Mouse (Mus musculus): ENCODE data around the gene Srrd.

Gene Srrd

DNA sequence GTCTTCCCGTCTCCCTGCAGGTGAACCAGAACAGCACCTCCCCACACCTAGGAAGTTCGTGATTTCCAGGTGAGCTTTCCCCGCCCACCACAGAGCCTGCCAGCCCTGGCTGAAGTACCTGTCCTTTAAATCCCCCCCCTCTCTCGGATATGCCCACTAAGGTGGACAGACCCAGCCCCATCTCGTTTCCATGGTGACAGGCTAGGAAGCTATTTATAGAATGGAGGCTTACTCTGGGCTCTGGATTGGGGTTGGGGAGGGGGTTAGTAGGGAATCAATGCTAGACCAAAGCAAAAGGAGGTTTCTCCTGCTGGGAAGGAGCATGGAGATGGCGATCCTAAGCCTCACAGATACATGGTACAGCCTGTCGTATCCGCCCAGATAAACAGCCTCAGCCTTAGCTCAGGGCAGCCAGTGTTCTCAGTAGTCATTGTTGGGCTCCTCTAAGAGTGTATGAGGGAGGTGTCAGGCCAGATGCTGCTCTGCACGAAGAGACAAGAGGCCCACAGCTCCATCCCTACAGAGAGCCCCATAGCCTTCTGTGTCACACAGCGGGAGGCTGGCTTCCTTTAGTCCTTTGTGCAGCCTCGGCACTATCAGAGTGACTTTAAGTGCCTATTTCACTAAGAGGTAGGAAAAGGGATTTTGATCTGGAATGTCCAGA is 29.5 kb downstream of the Srrd start:
- no peak for DNase-seq

DNA sequence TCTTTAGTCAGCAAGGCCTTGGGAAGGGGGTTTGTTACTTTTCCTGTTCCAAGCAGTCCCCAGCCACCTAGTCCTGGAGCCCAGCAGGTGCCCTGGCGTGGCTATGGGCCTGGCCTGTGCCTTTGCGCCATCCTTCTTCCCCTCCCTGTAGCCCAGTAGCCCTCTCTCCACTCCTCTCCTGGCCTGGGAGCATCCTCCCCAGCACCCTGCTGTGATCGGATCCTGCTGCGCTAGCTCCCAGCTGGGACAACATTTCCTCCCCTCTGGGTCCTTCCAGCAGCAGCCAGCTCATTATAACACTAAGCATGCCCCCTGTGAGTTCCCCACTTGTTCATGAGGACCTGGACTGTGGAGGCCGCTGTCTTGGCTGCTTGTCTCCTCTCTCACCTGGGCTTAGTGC is 37.0 kb downstream of the Srrd start:
- DNase-seq, result no peak

DNA sequence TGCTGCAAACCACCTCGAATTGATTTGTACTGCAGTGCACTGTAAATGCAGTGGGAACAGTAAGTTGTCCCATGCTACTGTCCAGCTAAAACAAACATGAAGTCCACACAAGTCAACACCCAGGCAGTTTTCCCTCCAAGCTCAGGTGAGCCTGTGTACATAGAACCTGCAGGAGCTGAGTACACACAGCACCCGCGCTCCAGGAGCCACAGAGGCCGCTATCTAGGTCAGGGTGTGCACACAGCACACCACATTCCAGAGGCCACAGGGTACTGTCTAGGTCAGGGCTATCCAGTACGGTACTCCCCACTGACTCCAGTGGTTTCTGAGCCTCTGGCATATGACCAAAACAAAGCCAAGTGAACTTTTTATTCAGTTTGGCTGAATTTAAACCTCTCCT is 40.5 kb downstream of the Srrd start:
- no peak for DNase-seq

DNA sequence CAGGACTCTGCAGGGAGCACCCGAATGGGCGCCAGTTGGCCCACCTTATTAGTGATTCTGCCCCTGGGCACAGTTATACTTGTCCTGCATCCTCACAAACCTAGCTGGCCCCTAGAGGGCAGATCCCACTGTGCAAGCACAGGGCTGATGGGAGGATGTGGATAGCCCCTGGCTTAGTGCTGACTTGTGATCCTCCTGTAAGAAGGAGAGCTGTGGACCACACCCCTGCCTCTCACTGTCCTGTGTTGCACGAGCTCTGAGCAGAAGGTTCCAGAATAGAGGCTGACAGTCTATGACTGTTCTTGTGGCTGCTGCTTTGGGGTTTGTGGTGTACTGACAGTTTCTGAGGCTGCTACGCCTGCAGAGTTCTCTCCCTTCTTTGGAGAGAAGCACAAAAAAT is 41.1 kb downstream of the Srrd start:
- no peak for DNase-seq

DNA sequence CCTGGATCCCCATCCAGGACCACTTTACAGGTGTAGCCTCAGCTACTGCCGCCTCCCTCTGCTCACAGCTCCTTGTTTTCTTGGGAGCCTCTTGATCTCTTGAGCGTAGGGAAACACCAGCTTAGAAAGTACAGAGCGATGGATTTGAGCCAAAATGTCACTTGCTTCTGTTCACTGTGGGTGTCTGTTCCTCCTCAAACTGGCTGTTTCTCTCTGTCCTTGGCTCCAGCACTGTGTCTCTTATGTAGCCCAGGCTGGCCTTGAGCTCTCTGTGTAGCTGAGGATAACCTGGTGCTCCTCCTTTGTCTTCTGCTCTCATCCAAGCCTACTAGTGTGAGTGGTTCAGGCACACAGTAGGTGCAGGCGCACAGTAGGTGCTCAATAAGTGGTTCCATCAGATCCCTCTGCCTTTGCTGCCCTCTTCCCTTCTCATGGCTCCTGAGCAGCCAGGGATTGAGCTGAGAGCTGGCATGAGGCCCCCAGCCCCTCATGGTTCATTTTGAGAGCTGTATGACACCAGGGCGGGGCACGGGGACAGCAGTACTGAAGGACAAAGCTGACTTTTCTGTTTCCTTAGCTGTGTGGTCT is 42.0 kb downstream of the Srrd start:
- DNase-seq, result no peak

DNA sequence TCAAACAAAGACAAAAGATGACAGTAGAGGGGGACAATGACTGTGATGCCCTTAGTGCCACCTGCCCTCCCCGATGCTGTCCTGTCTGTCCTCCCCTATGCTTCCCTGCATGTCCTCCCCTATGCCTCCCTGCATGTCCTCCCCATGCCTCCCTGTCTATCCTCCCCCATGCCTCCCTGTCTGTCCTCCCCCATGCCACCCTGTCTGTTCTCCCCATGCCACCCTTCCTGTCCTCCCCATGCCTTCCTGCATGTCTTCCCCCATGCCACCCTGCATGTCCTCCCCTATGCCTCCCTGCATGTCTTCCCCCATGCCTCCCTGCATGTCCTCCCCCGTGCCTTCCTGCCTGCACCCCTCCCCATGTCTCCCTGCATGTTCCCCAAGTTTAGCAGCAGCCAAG is 42.7 kb downstream of the Srrd start:
- no peak for DNase-seq

DNA sequence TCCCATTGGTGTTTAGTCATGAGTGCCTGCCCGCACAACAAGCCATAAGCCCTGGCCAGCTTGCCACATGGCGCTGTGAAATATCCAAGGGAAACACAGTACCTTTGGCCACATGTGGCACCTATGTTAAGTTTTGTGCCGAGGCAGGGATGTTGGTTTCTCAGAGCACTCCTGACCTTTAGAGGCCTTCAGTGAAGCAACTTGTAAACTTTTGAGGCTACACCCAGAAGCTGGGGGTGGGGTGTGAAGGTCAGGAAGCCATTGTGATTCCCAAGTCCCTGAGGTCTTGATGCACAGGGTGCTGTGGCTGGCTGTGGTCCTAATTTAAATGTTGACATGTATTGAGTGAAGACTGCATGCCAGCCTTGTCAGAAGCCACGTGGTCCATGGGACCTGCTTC is 43.4 kb downstream of the Srrd start:
- DNase-seq, result no peak

DNA sequence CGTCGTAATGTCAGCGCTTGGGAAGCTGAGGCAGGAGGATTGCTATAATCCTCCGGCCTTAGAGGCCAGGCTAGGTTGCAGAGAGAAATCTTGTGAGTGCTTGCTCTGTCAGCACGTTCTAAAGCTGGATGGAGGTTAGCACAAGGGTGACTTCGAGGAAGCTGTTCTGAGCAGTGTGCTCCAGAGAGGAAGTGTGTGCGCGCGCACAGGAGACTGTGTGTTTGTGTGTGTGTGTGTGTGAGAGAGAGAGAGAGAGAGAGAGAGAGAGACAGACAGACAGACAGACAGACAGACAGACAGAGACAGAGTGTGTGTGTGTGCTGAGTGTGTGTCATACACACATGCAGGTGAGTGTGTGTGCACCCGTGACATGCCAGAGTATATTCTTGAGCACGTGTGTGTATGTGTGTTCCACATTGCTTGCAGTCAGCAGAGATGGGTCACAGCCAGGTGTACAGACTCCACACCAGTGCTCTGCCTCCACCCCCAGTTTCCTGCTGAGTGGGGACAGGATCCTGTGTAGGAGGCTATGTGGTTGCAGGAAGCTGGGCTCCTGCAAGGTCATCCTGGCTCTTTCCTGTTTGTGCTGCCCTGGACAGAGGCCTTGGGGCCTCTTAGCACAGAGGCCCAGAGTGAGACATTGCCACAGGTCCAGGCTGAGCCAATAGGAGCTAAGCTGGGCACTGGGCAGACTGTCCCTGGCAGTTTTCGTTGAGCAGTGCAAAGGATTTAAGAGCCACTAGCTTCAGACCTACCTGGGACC is 44.4 kb downstream of the Srrd start:
- peak; percentile 68 for DNase-seq

DNA sequence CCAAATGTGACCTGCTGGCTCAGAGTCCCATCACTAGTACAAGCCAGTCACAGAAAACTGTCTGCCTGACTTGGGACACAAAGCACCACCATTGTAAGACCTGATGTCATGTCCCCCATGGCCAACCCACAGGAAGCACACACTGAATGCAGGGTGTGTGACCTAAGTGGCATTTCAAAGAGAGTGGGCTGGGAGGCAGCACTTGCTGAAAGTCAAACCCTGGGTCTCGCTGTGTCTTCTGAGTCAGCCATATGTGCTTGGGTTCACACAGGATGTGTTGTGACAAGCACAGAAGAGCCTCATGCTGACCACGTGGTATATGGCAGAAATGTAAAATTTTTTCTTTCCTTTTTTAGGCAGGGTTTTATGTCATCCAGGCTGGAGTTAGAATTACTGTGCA is 45.6 kb downstream of the Srrd start:
- peak; percentile 50 for DNase-seq

DNA sequence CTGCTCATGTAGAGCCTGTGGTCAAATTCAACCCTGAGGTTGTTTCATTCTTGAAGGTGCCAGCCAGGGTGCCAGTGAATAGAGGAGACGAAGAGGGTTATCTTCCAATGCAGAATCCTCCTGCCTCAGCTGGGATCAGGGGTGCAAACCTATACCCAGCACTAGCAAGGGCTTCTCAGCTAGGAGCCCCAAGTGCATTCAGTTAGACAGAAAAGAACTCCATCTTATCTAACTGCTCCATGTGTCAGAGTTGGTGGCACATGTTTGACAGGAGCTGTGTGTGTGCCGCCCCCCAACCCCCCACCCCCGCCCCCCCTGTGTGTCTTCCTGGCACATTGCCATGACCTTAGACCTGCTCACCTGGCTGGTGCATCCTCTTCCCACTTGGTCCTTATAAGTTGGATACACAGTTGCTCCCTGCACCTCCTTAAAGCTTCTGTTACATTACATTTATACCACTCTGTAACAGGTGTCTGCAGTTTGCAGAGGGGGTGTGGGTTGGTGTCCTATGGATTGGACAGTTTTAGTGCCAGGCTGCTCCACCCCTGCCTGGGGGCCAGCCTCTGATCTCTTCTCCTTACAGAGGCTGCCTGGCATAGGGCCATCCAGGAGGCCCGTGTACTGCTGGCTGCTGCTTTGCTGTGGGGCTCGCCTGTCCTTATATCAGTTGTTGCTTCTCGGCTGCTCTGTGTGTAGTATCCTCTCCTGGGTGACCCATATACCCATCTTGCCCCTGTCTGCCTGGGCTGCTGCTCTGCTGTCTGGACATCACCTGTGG is 46.2 kb downstream of the Srrd start:
- DNase-seq, result no peak

DNA sequence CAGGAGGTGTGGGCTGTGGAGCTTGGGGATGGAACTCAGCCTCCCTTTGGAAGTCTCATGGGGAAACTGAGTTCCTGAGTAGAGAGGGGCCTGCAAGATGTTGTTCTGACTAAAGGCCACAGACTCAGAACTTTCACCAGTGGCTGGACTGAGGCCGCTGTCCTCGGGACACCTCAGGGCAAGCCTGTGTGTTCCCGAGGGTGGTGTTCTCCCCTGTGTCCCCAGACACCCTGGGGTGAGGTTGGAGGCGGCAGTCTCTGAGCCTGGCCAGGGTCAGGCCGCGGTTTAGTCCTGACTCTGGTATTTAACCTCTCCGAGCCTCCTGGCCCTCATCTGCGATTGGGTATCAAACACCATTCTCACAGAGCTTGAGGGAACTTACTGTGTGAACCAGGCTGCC is 47.3 kb downstream of the Srrd start:
- no peak for DNase-seq

DNA sequence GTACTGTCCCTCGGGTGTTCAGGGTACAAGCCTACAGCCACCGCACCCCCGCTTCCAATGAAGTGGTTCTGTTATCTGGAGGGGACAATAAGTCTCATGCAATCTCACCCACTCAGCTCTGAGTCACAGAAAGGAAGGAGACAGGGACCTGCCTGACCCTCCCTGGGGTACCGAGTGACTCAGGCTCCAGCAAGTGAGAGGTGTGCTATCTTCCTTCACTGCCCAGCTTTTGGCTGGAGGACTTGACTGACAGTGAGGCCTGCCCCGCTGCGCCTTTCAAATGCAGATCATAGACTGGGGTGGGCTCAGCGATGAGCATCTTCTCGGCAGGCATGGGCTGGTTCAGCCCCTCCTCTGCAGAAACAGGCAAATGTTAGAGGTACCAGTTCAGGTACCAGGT is 47.7 kb downstream of the Srrd start:
- DNase-seq, result no peak

DNA sequence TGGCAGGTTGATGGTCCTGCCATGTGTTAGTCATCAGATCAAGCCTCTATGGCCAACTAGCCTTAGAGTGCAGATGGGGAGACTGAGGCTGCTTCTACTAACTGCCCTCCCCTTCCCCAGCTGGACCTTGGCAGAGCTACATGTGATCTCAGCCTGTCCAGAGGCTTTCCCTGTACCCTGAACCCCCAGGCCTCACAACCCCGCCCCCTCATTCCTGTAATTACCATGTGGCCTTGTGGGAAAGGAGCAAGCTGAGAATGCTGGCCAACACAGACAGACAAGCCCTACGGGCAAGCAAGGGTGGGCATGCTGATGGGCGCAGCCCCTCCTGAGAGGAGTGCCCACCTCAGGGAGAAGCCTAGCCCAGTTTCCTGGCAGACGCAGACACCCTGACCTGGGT is 48.1 kb downstream of the Srrd start:
- DNase-seq, result no peak

DNA sequence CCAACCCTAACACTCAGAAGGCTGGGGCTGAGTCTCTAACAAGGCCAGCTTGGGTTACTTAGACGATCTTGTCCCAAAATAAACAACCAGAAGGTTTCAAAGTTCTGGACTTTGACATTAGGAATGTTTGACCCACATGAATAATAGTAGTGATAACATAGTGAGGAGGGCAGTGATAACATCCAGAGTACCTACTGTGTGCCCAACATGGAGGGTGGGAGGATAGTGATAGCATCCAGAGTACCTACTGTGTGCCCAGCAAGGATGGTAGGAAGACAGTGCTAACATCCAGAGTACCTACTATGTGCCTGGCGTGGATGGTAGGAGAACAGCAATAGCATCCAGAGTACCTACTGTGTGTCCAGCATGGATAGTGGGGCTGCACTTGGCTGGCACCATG is 49.0 kb downstream of the Srrd start:
- no peak for DNase-seq

DNA sequence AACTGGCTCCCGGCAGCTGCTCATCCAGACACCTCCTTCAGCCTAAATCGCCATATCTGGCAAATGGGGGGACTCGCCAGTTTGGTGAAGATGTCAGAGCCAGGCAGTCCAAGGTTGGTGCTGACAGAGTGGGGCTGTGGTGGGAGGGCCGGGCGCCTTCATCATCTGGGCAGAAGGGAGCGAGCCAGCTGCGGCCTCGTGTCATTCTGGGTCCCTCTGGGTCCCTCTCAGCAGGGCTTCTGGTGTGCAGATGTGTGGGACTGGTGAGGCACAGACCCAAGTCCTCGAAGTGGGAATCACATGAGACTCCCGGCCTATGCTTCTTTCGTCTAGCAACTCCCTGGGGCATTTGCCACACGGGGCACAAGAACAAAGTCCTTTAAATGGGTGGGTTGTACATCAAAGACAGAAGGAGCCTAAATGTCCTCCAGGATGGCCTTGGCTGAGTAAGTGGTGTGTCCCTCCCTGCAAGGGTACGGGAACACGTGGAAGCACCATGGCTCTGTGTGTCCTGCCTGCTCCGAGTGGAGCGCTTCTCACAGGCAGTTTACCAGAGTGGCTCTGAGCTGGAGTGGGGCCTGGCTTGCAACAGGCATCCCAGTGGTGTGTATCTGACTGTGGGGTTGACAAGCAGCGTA is 50.4 kb downstream of the Srrd start:
- DNase-seq, result no peak

DNA sequence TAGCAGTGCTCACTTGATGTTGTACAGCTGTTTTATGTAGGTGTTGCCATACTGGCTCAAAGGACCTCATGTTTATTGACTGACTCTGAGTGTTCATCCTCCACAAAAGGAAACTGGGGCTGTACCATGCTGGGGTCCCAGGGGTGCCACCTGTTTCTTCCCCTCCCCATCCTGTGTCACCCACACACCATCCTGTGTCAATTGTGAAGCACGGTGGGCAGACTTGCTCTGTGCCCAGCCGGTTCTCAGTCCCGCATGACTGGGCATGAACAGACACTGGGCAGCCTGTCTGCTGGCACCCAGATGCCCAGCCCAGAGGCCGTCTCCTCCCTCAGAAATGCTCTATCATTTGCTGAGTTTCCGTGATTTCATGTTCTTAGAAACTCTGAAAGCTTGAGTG is 51.0 kb downstream of the Srrd start:
- peak; percentile 59 for DNase-seq

DNA sequence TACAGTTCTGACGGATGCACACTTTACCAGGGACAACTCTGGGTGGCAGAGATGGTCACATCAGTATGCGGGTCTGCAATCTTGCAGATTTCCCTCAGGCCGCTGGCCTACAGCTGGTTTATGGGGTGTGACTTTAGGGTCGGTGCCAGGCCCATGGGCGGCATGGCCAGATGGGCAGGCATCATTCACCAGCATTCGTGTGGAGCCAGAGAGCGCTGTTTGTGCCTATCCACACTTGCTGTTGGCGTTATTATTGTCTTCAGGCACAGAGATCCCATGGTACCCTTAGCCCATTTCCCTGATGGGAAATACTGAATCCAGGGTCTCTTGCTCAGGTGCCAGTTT is 52.3 kb downstream of the Srrd start:
- no peak for DNase-seq

DNA sequence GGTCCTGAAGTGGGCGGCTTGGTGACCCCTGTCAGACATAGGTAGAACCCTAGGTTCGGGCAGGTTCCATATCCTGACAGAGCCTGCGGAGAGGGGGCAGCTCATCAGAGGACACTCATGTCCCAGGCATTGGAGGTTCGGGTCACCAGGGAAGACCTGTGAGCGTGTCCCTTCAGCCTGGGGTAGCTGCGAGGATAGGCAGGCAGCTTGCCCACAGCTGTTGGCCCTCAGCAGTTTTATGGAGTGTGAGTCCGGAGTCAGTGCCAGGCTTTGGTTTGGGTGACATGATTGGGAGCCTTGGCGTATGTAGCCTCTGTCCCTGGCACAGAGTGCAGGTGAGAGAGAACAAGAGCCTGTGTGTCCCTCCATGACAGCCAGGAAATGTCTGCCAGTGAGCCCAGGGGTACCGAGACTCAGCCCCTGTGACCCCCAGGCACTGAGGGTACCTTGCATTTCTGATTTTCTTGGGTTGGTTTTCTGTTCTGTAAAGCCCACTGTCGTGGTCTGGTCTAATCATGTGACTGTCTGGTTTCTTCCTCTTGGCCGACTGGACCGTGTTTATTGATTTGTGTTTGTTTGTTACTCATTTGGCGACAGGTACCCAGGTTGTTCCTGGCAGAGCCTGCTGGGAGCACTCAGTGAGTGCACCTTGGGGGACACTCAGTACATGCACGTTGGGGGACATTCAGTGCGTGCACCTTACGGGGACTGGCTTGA is 52.9 kb downstream of the Srrd start:
- DNase-seq, result no peak

DNA sequence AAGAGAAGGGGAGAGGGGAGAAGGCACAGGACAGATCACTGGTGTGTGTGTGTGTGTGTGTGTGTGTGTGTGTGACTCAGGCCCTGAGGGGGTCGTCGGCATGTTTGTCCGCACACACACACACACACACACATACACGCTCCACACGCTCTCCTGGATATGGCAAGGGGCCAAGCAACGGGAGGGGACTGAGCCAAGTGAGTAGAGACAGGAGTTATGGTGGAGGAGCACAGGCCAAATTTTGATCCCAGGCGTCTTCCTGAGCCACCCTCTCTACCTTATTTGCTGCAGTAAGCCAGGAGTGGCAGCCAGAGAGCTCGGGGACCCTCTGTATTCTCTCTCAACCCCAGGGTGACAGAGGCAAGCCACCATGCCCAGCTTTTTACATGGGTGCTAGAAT is 53.6 kb downstream of the Srrd start:
- DNase-seq, result no peak

DNA sequence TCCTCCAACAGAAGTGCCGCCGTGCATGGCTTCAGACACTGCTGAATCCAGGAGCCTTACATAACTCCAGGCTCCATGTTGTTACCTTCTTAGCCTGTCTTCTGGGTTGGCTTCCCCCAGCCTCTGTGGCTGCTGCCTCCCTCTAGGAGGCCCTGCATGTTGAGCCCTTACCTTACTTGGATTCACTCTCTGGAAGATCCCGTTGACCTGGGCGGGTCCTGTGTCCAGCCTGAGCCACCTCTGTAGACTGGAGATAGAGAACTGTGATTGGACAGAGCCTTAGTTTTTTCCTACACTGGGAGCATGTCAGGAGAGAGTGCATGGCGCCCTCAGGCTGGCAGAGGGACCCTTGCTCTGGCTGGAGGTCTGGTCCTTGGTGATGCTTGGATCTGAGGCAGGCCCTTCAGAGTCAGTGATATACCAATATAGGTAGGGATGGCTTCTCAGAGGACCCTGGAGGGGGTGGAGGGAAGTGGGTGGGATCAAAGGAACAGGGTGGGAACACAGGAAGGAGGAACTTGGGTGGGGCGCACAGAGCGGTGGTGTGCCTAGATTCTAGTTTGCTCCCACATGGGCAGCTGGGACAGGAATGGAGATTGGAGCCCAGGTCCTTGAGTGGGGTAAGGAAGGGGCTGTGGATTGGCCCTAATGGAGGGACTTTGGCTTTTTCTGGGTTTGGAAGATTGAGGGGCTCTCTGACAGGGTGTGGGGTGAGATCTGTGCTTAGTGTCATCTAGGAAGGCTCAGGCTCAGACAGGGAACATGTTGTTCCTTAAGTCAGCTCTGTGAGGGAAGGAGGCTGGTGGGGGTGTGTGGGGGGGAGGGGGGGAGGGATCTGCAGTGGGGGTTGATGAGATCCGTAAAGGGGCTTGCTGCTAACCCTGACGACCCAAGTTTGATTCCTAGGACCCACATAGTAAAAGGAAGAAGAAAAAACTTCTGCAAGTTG is 54.4 kb downstream of the Srrd start:
- no peak for DNase-seq

DNA sequence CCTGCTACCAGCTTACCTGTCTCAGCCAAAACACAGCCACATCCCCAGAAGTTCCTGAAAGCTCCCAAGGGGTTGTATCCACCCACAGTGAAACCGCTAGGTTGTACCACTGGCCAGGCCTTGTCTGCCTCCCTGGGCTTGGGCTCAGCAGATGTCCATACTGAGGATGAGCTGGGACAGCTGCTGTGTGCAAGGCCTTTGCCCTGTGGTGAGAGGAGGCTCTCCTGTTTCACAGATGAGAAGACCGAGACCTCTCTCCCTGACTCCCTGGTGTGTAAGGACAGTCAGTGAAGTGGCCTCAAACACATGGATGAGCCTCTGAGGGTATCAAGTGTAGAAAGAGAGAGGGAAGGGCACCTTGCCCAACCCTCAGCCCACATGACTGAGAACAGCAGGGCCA is 55.2 kb downstream of the Srrd start:
- no peak for DNase-seq

Data from thymus, postnatal 14 days (tissue).